Mouse (Mus musculus) embryonic stem cell, embryonic (primary cell): ENCODE data around the gene Gm28043.

ENCODE experiments used
- CTCF ChIA-PET, 4 experiments: fragments of 300-600 bp in 2 of 4; fragments of 350-600 bp in 2 of 4; sonication (Branson Sonifier 250); formaldehyde crosslinking; loops; one replicate each; lab custom pipeline; 2022; ENCODE audit warnings: inconsistent platforms in 2 of 4; lab: Charles Lee
- POLR2A ChIA-PET, 4 experiments: fragments of 300-600 bp in 2 of 4; fragments of 350-600 bp in 2 of 4; sonication (Branson Sonifier 250); formaldehyde crosslinking; loops; one replicate each; lab custom pipeline; 2022; ENCODE audit warnings: antibody characterized with exemption in 4 of 4, inconsistent platforms in 1 of 4; lab: Charles Lee

The Gm28043 gene

GRCm38 (mm10) chr17:29601391-29601790, 13.3 kb upstream of the Gm28043 start:
- POLR2A ChIA-PET, result interaction anchor here in 2 of 4 experiments (0.7 to 1.3 kb wide), 5 partner anchors 9 to 108 kb away, joined by 3 read pairs; partner anchors contain the start of genes Gm28043 (in 1 of the 2) and Rnf8 (in 1 of the 2)
- CTCF ChIA-PET, result interaction anchor here in 3 of 4 experiments (0.5 to 0.6 kb wide), 3 partner anchors 182 to 536 kb away, joined by 3 read pairs; no protein-coding TSS in a partner anchor

GRCm38 (mm10) chr17:29603283-29603682, 11.4 kb upstream of the Gm28043 start:
- ChIA-PET POLR2A (interaction anchor here in 3 of 4 experiments (0.9 to 1.2 kb wide), 6 partner anchors 8 to 30 kb away, joined by 3 to 5 read pairs (median 4); partner anchors contain the start of genes Gm28043 (in 2 of the 3) and Rnf8 (in 2 of the 3)), CTCF (interaction anchor here (0.5 to 1.3 kb wide), 33 partner anchors 8 to 280 kb away, joined by 3 to 9 read pairs (median 3); partner anchors contain the start of genes Gm28043 (in 1 of the 4) and Rnf8 (in 1 of the 4))

- CTCF ChIA-PET, result interaction anchor here in 2 of 4 experiments (1.2 to 2.2 kb wide), 2 partner anchors 10 kb away, joined by 6 to 7 read pairs; no protein-coding TSS in a partner anchor
- POLR2A ChIA-PET, result interaction anchor here in 1 of 4 experiments (0.9 to 1.0 kb wide), 2 partner anchors 14 to 19 kb away, joined by 3 read pairs; no protein-coding TSS in a partner anchor
Measured at GRCm38 (mm10) chr17:29613453-29613852, 1.2 kb upstream of the Gm28043 start.

GRCm38 (mm10) chr17:29615024-29615551, 412 bp downstream of the Gm28043 start:
- POLR2A ChIA-PET, result interaction anchor here (0.7 to 6.7 kb wide), 30 partner anchors 9 to 346 kb away, joined by 3 to 99 read pairs (median 4); partner anchors contain the start of genes BC004004 (in 1 of the 4) and Cmtr1 (in 1 of the 4)
- CTCF ChIA-PET, result interaction anchor here in 3 of 4 experiments (0.6 to 2.3 kb wide), 14 partner anchors 10 to 1850 kb away, joined by 3 to 11 read pairs (median 3); no protein-coding TSS in a partner anchor

- CTCF ChIA-PET, result interaction anchor here in 3 of 4 experiments (0.6 to 2.3 kb wide), 6 partner anchors 10 to 39 kb away, joined by 3 to 11 read pairs (median 7); no protein-coding TSS in a partner anchor
- POLR2A ChIA-PET, result interaction anchor here (0.7 to 6.7 kb wide), 18 partner anchors 12 to 269 kb away, joined by 3 to 99 read pairs (median 6); no protein-coding TSS in a partner anchor
Measured at GRCm38 (mm10) chr17:29615616-29616015, 940 bp downstream of the Gm28043 start.

- CTCF ChIA-PET, result interaction anchor here in 1 of 4 experiments (0.8 to 1.4 kb wide), 2 partner anchors 17 to 90 kb away, joined by 3 to 4 read pairs; no protein-coding TSS in a partner anchor
- POLR2A ChIA-PET, result interaction anchor here (0.5 to 6.7 kb wide), 11 partner anchors 8 to 47 kb away, joined by 3 to 99 read pairs (median 4); no protein-coding TSS in a partner anchor
Measured at GRCm38 (mm10) chr17:29619231-29619630, 4.6 kb downstream of the Gm28043 start.

- ChIA-PET CTCF (no interaction called here), POLR2A (interaction anchor here in 2 of 4 experiments (1.3 to 9.8 kb wide), 4 partner anchors 6 to 17 kb away, joined by 3 to 99 read pairs (median 8); partner anchors contain the start of genes Gm28043 (in 2 of the 2) and Rnf8 (in 2 of the 2))
Measured at GRCm38 (mm10) chr17:29623488-29623887, 8.8 kb downstream of the Gm28043 start.

GRCm38 (mm10) chr17:29627285-29627684, 12.6 kb downstream of the Gm28043 start:
- ChIA-PET CTCF (interaction anchor here in 3 of 4 experiments (0.7 to 1.8 kb wide), 7 partner anchors 9 to 256 kb away, joined by 3 to 15 read pairs (median 4); no protein-coding TSS in a partner anchor), POLR2A (interaction anchor here in 3 of 4 experiments (0.5 to 9.8 kb wide), 16 partner anchors 9 to 692 kb away, joined by 3 to 99 read pairs (median 4); partner anchors contain the start of genes Gm28043 (in 3 of the 3), Rnf8 (in 3 of the 3) and Cmtr1 (in 2 of the 3))

- ChIA-PET POLR2A (interaction anchor here (0.9 to 9.8 kb wide), 18 partner anchors 8 to 109 kb away, joined by 3 to 99 read pairs (median 4); partner anchors contain the start of genes Gm28043 (in 4 of the 4), Rnf8 (in 4 of the 4), Ccdc167 (in 1 of the 4) and Cmtr1 (in 1 of the 4)), CTCF (interaction anchor here in 3 of 4 experiments (0.6 to 1.5 kb wide), 8 partner anchors 8 to 134 kb away, joined by 3 to 11 read pairs (median 4); partner anchors contain the start of genes Gm28043 (in 2 of the 3) and Rnf8 (in 2 of the 3))
Measured at GRCm38 (mm10) chr17:29628946-29629345, 14.3 kb downstream of the Gm28043 start.

GRCm38 (mm10) chr17:29629620-29630019, 14.9 kb downstream of the Gm28043 start:
- CTCF ChIA-PET, result interaction anchor here in 3 of 4 experiments (0.6 to 1.5 kb wide), 8 partner anchors 8 to 133 kb away, joined by 3 to 11 read pairs (median 4); partner anchors contain the start of genes Gm28043 (in 2 of the 3) and Rnf8 (in 2 of the 3)
- POLR2A ChIA-PET, result interaction anchor here (0.5 to 9.8 kb wide), 21 partner anchors 9 to 164 kb away, joined by 3 to 99 read pairs (median 4); partner anchors contain the start of genes Gm28043 (in 4 of the 4), Rnf8 (in 4 of the 4), Ccdc167 (in 1 of the 4) and Cmtr1 (in 1 of the 4)

- ChIA-PET POLR2A (interaction anchor here (0.6 to 9.8 kb wide), 19 partner anchors 8 to 1055 kb away, joined by 3 to 99 read pairs (median 4); partner anchors contain the start of genes Gm28043 (in 1 of the 4), Rnf8 (in 1 of the 4) and Tbc1d22b (in 1 of the 4)), CTCF (interaction anchor here (0.6 to 1.5 kb wide), 7 partner anchors 29 to 1650 kb away, joined by 3 to 22 read pairs (median 3); no protein-coding TSS in a partner anchor)
Measured at GRCm38 (mm10) chr17:29632312-29632711, 17.6 kb downstream of the Gm28043 start.

- CTCF ChIA-PET, result interaction anchor here (0.5 to 2.7 kb wide), 31 partner anchors 8 to 1257 kb away, joined by 3 to 15 read pairs (median 4); partner anchors contain the start of genes Gm28043 (in 2 of the 4) and Rnf8 (in 2 of the 4)
- POLR2A ChIA-PET, result interaction anchor here in 3 of 4 experiments (0.6 to 5.6 kb wide), 8 partner anchors 8 to 504 kb away, joined by 3 to 37 read pairs (median 5); no protein-coding TSS in a partner anchor
Measured at GRCm38 (mm10) chr17:29635492-29635891, 20.8 kb downstream of the Gm28043 start.

GRCm38 (mm10) chr17:29636118-29636517, 21.4 kb downstream of the Gm28043 start:
- POLR2A ChIA-PET, result interaction anchor here in 2 of 4 experiments (0.6 to 5.6 kb wide), 11 partner anchors 8 to 69 kb away, joined by 3 to 37 read pairs (median 3); no protein-coding TSS in a partner anchor
- CTCF ChIA-PET, result interaction anchor here (0.5 to 2.7 kb wide), 43 partner anchors 8 to 1257 kb away, joined by 3 to 15 read pairs (median 4); partner anchors contain the start of genes Gm28043 (in 2 of the 4), Rnf8 (in 2 of the 4) and Cmtr1 (in 1 of the 4)

- ChIA-PET CTCF (interaction anchor here in 3 of 4 experiments (0.5 to 2.7 kb wide), 10 partner anchors 9 to 136 kb away, joined by 4 to 15 read pairs (median 4); no protein-coding TSS in a partner anchor), POLR2A (interaction anchor here in 2 of 4 experiments (0.7 to 5.6 kb wide), 6 partner anchors 10 to 310 kb away, joined by 3 to 37 read pairs (median 4); partner anchors contain the start of gene Cmtr1 (in 1 of the 2))
Measured at GRCm38 (mm10) chr17:29637377-29637776, 22.7 kb downstream of the Gm28043 start.

- ChIA-PET POLR2A (interaction anchor here in 2 of 4 experiments (0.6 to 5.6 kb wide), 10 partner anchors 9 to 994 kb away, joined by 3 to 37 read pairs (median 4); partner anchors contain the start of genes Cmtr1 (in 1 of the 2), Gm28043 (in 1 of the 2) and Rnf8 (in 1 of the 2)), CTCF (interaction anchor here in 2 of 4 experiments (0.6 to 2.7 kb wide), 6 partner anchors 10 to 245 kb away, joined by 3 to 15 read pairs (median 4); no protein-coding TSS in a partner anchor)
Measured at GRCm38 (mm10) chr17:29637895-29638294, 23.2 kb downstream of the Gm28043 start.

- ChIA-PET POLR2A (interaction anchor here in 2 of 4 experiments (0.6 to 9.1 kb wide), 5 partner anchors 9 to 152 kb away, joined by 3 to 51 read pairs (median 6); partner anchors contain the start of gene Cmtr1 (in 1 of the 2)), CTCF (no interaction called here)
Measured at GRCm38 (mm10) chr17:29640971-29641370, 26.3 kb downstream of the Gm28043 start.
